Mouse (Mus musculus): Measurements from ENCODE around the gene Bcl2.

DNA sequence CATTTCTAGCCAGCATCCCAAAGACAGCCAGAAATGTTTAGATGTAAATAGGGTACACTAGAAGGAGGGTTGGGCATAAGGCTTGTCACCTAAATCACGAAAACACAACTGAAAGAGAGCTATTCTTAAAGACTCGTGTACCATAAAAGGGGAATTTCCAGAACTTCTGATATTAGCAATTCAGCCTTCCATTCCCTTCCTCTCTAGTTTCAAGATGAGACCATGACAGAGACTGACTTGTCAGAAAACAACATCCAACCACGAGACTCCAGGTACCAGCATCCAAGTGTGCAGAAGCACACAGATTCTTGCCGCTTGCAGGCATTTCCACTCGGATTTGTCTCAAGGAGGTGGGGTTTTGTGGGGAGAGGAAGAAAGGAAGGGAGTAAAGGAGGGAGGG, 146.6 kb downstream of the Bcl2 start:
- TF ChIP-seq EP300 (optimal IDR thresholded peaks at IDR 0.05) = no peak
- no peak for TF ChIP-seq CTCF (IDR thresholded peaks at IDR 0.05; ENCODE audit: low read depth)

All from stomach, postnatal 0 days (tissue).